Mouse (Mus musculus) heart, postnatal 14 days (tissue): Measurements from ENCODE around the gene Cdc42ep3. TPM values are rescaled to one million over a fixed set of nuclear protein-coding genes. Genes with fewer than 3 reads are reported as not detected.

Source experiments
- DNase-seq, 2 experiments: peaks; one replicate each; pipeline ENCODE4 v3.0.0; 2021 to 2022
- intact Hi-C: fragments of 180-260 bp; cut with DNase I; formaldehyde crosslinking; loops from one replicate; pipeline ENCODE4 v1.15.1; 2025
- total RNA-seq, 2 experiments: library from RNA; stranded (reverse); gene quantifications; 2 replicates each; pipeline ENCODE4 v1.2.3; 2021

Gene Cdc42ep3
- total RNA-seq, 2 experiments from 2014 or later: 28.3 to 36.2 TPM

GRCm38 (mm10) chr17:79347920-79348589, 6.8 kb downstream of the Cdc42ep3 start:
- intact Hi-C loops: no loop called here
- DNase-seq: no peak

GRCm38 (mm10) chr17:79347291-79347690, 7.6 kb downstream of the Cdc42ep3 start:
- intact Hi-C loops: no loop called here
- DNase-seq: no peak

- intact Hi-C loops: no loop called here
- no peak for DNase-seq
These were observed 9.7 kb downstream of the Cdc42ep3 start for GRCm38 (mm10) chr17:79345001-79345709.

- intact Hi-C loops: no loop called here
- DNase-seq: no peak
These were observed 11.5 kb downstream of the Cdc42ep3 start for GRCm38 (mm10) chr17:79343334-79343946.

- DNase-seq: no peak
These were observed 12.1 kb downstream of the Cdc42ep3 start for GRCm38 (mm10) chr17:79342639-79343333.

GRCm38 (mm10) chr17:79341946-79342470, 12.9 kb downstream of the Cdc42ep3 start:
- intact Hi-C loops: no loop called here
- DNase-seq: no peak

More at GRCm38 (mm10) chr17:79342639-79343333, 12.1 kb downstream of the Cdc42ep3 start:
- intact Hi-C loops: no loop called here

- DNase-seq: no peak
- intact Hi-C loops: no loop called here
These were observed 17.4 kb downstream of the Cdc42ep3 start for GRCm38 (mm10) chr17:79337494-79337893.

- intact Hi-C loops: no loop called here
- DNase-seq: no peak
These were observed 20.2 kb downstream of the Cdc42ep3 start for GRCm38 (mm10) chr17:79334701-79335100.

GRCm38 (mm10) chr17:79333650-79334049, 21.2 kb downstream of the Cdc42ep3 start:
- intact Hi-C loops: no loop called here
- no peak for DNase-seq

GRCm38 (mm10) chr17:79332864-79333263, 22.0 kb downstream of the Cdc42ep3 start:
- peak in 1 of 2 experiments; percentile 49 for DNase-seq
- intact Hi-C loops: no loop called here

GRCm38 (mm10) chr17:79330397-79330796, 24.5 kb downstream of the Cdc42ep3 start:
- intact Hi-C loops: no loop called here
- no peak for DNase-seq

GRCm38 (mm10) chr17:79326868-79327376, 28.0 kb downstream of the Cdc42ep3 start:
- intact Hi-C loops: no loop called here
- DNase-seq: no peak

GRCm38 (mm10) chr17:79317085-79317751, 37.7 kb downstream of the Cdc42ep3 start:
- DNase-seq: no peak
- intact Hi-C loops: no loop called here

- intact Hi-C loops: no loop called here
- no peak for DNase-seq
These were observed 39.3 kb downstream of the Cdc42ep3 start for GRCm38 (mm10) chr17:79315415-79316094.

GRCm38 (mm10) chr17:79310465-79310864, 44.4 kb downstream of the Cdc42ep3 start:
- intact Hi-C loops: no loop called here
- DNase-seq: no peak

GRCm38 (mm10) chr17:79309506-79309905, 45.4 kb downstream of the Cdc42ep3 start:
- DNase-seq: no peak
- intact Hi-C loops: no loop called here

- DNase-seq: no peak
- intact Hi-C loops: no loop called here
These were observed 49.2 kb downstream of the Cdc42ep3 start for GRCm38 (mm10) chr17:79305644-79306043.

GRCm38 (mm10) chr17:79303744-79304497, 51.0 kb downstream of the Cdc42ep3 start:
- intact Hi-C loops: no loop called here
- no peak for DNase-seq

- DNase-seq: no peak
- intact Hi-C loops: no loop called here
These were observed 51.7 kb downstream of the Cdc42ep3 start for GRCm38 (mm10) chr17:79303238-79303637.
